Mouse (Mus musculus): ENCODE data around the gene Trmt61a. TPM values are rescaled to one million over a fixed set of nuclear protein-coding genes. Genes with fewer than 3 reads are reported as not detected.
A peak's percentile ranks its signal among the peaks of the same experiment; 100 is the strongest.
"Not testable (repeated sequence)": the region's sequence is repeated elsewhere in the genome, so short reads cannot be mapped to it uniquely, and the experiment has no call there.

The Trmt61a gene
- polyA plus RNA-seq, 1 experiment from 2014 or later = 16.7 TPM

GRCm38 (mm10) chr12:111704609-111705008 is 26.7 kb downstream of the Trmt61a start:
- Histone ChIP-seq H3K4me2 (no peak overlapping the region), H3K4me1 (peaks cover 6% of the 10 kb centered on the region; the same call in 1 of the 2 replicates), H3K36me3 (replicated peaks) (peaks cover 28% of the 10 kb centered on the region), H3K27ac (peak overlapping the region; percentile 59; the same call in 1 of the 2 replicates), H3K27me3 (no peaks in the 10 kb centered on the region), H3K4me3 (replicated peaks) (no peak overlapping the region), H3K9ac (0 out of 2 replicates have a peak overlapping the region, but pooled peaks have one; percentile 0), H3K9me3 (no peaks in the 10 kb centered on the region)
- no peak for ATAC-seq (ENCODE audit: low FRiP score)
- WGBS = 55% methylated on average over 9 of the region's 9 CpGs

- Histone ChIP-seq H3K4me2 (no peak overlapping the region), H3K4me1 (peaks cover 6% of the 10 kb centered on the region; the same call in 1 of the 2 replicates), H3K27ac (no peak overlapping the region), H3K9ac (0 out of 2 replicates have a peak overlapping the region, but pooled peaks have one; percentile 0), H3K27me3 (no peaks in the 10 kb centered on the region), H3K9me3 (no peaks in the 10 kb centered on the region), H3K36me3 (replicated peaks) (peaks cover 35% of the 10 kb centered on the region), H3K4me3 (replicated peaks) (no peak overlapping the region)
- WGBS = 87% methylated on average over 15 of the region's 15 CpGs
- no peak for ATAC-seq (ENCODE audit: low FRiP score)
Measured at GRCm38 (mm10) chr12:111705186-111705973, 27.5 kb downstream of the Trmt61a start.

GRCm38 (mm10) chr12:111708181-111708580 is 30.3 kb downstream of the Trmt61a start:
- 90% methylated on average over 4 of the region's 4 CpGs for WGBS
- Histone ChIP-seq H3K36me3 (replicated peaks) (peaks cover 46% of the 10 kb centered on the region), H3K27ac (no peak overlapping the region), H3K4me1 (peaks cover 18% of the 10 kb centered on the region), H3K27me3 (no peaks in the 10 kb centered on the region), H3K9me3 (no peaks in the 10 kb centered on the region), H3K4me3 (replicated peaks) (no peak overlapping the region), H3K9ac (no peak overlapping the region), H3K4me2 (no peak overlapping the region)
- no peak for ATAC-seq (ENCODE audit: low FRiP score)

GRCm38 (mm10) chr12:111710091-111710490 is 32.2 kb downstream of the Trmt61a start:
- no peak overlapping the region for H3K4me3 ChIP-seq (replicated peaks)
- H3K27ac ChIP-seq = no peak overlapping the region
- ATAC-seq (ENCODE audit: low FRiP score) = no peak
- no peak overlapping the region for H3K9ac ChIP-seq
- H3K36me3 ChIP-seq (replicated peaks) = peaks cover 46% of the 10 kb centered on the region
- no peak overlapping the region for H3K4me2 ChIP-seq
- H3K4me1 ChIP-seq = peaks cover 26% of the 10 kb centered on the region
- H3K9me3 ChIP-seq = no peaks in the 10 kb centered on the region
- WGBS = 94% methylated on average over 10 of the region's 10 CpGs
- no peaks in the 10 kb centered on the region for H3K27me3 ChIP-seq

- peak overlapping the region; percentile 93 for H3K4me2 ChIP-seq
- H3K27me3 ChIP-seq = no peaks in the 10 kb centered on the region
- under 1% methylated on average over 33 of the region's 33 CpGs for WGBS
- H3K27ac ChIP-seq = peak overlapping the region; percentile 83
- H3K9ac ChIP-seq = peak overlapping the region; percentile 95
- no peaks in the 10 kb centered on the region for H3K9me3 ChIP-seq
- H3K36me3 ChIP-seq (replicated peaks) = peaks cover 49% of the 10 kb centered on the region
- peak overlapping the region; percentile 97 for H3K4me3 ChIP-seq (replicated peaks)
- ATAC-seq (ENCODE audit: low FRiP score) = no peak
- H3K4me1 ChIP-seq = peaks cover 27% of the 10 kb centered on the region
Measured at GRCm38 (mm10) chr12:111712476-111712875, 34.6 kb downstream of the Trmt61a start.

- under 1% methylated on average over 85 of the region's 86 CpGs for WGBS
- Histone ChIP-seq H3K27me3 (no peaks in the 10 kb centered on the region), H3K27ac (peak within 1 kb of the TSS; percentile 83), H3K9me3 (no peaks in the 10 kb centered on the region), H3K36me3 (replicated peaks) (peaks cover 42% of the 10 kb centered on the region), H3K4me3 (replicated peaks) (peak within 1 kb of the TSS; percentile 97), H3K9ac (peak within 1 kb of the TSS; percentile 95), H3K4me1 (peaks cover 27% of the 10 kb centered on the region), H3K4me2 (peak within 1 kb of the TSS; percentile 93)
- peak; percentile 96 for ATAC-seq (ENCODE audit: low FRiP score)
Measured at GRCm38 (mm10) chr12:111713004-111713651, 35.2 kb downstream of the Trmt61a start, which contains the start of the genes Bag5 and Apopt1. Bag5 (minus strand) TSS chr12:111713257. Apopt1 (plus strand) TSS chr12:111713261.

- not testable (repeated sequence) for H3K9me3 ChIP-seq; ATAC-seq (ENCODE audit: low FRiP score); H3K27me3 ChIP-seq; H3K27ac ChIP-seq
- Histone ChIP-seq H3K9ac (0 out of 2 replicates have a peak overlapping the region, but pooled peaks have one; percentile 95), H3K4me3 (replicated peaks) (peak overlapping the region; percentile 97), H3K4me1 (peaks cover 33% of the 10 kb centered on the region), H3K4me2 (peak overlapping the region; percentile 93), H3K36me3 (replicated peaks) (peaks cover 35% of the 10 kb centered on the region)
- WGBS = 78% methylated on average over 6 of the region's 6 CpGs
Measured at GRCm38 (mm10) chr12:111713880-111714279, 36.0 kb downstream of the Trmt61a start.

- no peak overlapping the region for H3K27ac ChIP-seq
- peaks cover 30% of the 10 kb centered on the region for H3K4me1 ChIP-seq
- no peak overlapping the region for H3K9ac ChIP-seq
- 97% methylated on average over 7 of the region's 7 CpGs for WGBS
- H3K27me3 ChIP-seq = no peaks in the 10 kb centered on the region
- H3K36me3 ChIP-seq (replicated peaks) = peaks cover 9% of the 10 kb centered on the region
- H3K9me3 ChIP-seq = no peaks in the 10 kb centered on the region
- no peak overlapping the region for H3K4me3 ChIP-seq (replicated peaks)
- ATAC-seq (ENCODE audit: low FRiP score) = no peak
- no peak overlapping the region for H3K4me2 ChIP-seq
Measured at GRCm38 (mm10) chr12:111716505-111716904, 38.6 kb downstream of the Trmt61a start.

- WGBS = 34% methylated on average over 8 of the region's 8 CpGs
- H3K4me2 ChIP-seq = no peak overlapping the region
- no peaks in the 10 kb centered on the region for H3K9me3 ChIP-seq
- ATAC-seq (ENCODE audit: low FRiP score) = no peak
- peak overlapping the region; percentile 70 for H3K27ac ChIP-seq
- H3K9ac ChIP-seq = peak overlapping the region; percentile 22; the same call in 1 of the 2 replicates
- peaks cover 22% of the 10 kb centered on the region for H3K4me1 ChIP-seq
- peaks cover 13% of the 10 kb centered on the region for H3K36me3 ChIP-seq (replicated peaks)
- no peak overlapping the region for H3K4me3 ChIP-seq (replicated peaks)
- H3K27me3 ChIP-seq = no peaks in the 10 kb centered on the region
Measured at GRCm38 (mm10) chr12:111718656-111719055, 40.8 kb downstream of the Trmt61a start.

GRCm38 (mm10) chr12:111720222-111720621 is 42.3 kb downstream of the Trmt61a start:
- Histone ChIP-seq H3K36me3 (replicated peaks) (peaks cover 27% of the 10 kb centered on the region), H3K4me1 (peaks cover 17% of the 10 kb centered on the region), H3K4me3 (replicated peaks) (no peak overlapping the region), H3K9me3 (no peaks in the 10 kb centered on the region), H3K4me2 (no peak overlapping the region), H3K27ac (no peak overlapping the region), H3K9ac (no peak overlapping the region), H3K27me3 (no peaks in the 10 kb centered on the region)
- ATAC-seq (ENCODE audit: low FRiP score) = no peak
- WGBS = 84% methylated on average over 4 of the region's 4 CpGs

GRCm38 (mm10) chr12:111722654-111723053 is 44.7 kb downstream of the Trmt61a start:
- H3K36me3 ChIP-seq (replicated peaks) = peaks cover 24% of the 10 kb centered on the region
- H3K9me3 ChIP-seq = no peaks in the 10 kb centered on the region
- no peaks in the 10 kb centered on the region for H3K27me3 ChIP-seq
- H3K4me3 ChIP-seq (replicated peaks) = no peak overlapping the region
- no peak overlapping the region for H3K9ac ChIP-seq
- 72% methylated on average over 9 of the region's 9 CpGs for WGBS
- H3K4me1 ChIP-seq = peaks cover 17% of the 10 kb centered on the region
- no peak overlapping the region for H3K4me2 ChIP-seq
- no peak for ATAC-seq (ENCODE audit: low FRiP score)
- no peak overlapping the region for H3K27ac ChIP-seq

GRCm38 (mm10) chr12:111724638-111725337 is 46.9 kb downstream of the Trmt61a start:
- ATAC-seq (ENCODE audit: low FRiP score) = no peak
- H3K4me3 ChIP-seq (replicated peaks) = no peak overlapping the region
- WGBS = 39% methylated on average over 6 of the region's 6 CpGs
- H3K4me2 ChIP-seq = no peak overlapping the region
- peak overlapping the region; percentile 68 for H3K27ac ChIP-seq
- H3K27me3 ChIP-seq = no peaks in the 10 kb centered on the region
- H3K9me3 ChIP-seq = no peaks in the 10 kb centered on the region
- H3K36me3 ChIP-seq (replicated peaks) = peaks cover 35% of the 10 kb centered on the region
- H3K4me1 ChIP-seq = peaks cover 10% of the 10 kb centered on the region
- no peak overlapping the region for H3K9ac ChIP-seq
